Comparison of ENCODE assay signal across 23 mouse cellular contexts in the genomic region with DNA sequence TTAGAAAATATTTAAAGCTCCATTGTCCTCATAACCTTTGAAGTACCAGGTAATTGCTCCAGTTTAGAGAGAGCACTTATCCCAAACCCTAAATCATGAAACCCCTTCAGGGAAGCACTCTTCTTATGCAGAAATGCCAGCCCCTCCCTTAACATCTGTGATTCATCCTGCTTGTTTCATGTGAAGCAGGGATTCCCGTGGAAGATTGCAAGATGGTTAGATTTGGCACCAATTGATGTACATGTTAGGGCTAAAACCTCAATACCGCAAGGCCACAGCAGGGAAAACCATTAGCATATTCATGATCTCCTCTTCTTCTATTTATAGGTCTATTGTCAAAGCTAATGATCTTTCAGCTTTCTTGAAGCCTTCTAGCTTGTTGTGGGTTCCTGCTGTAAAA.
DNase-seq lines count a peak whose midpoint lies in the region; ATAC-seq and TF ChIP-seq lines count a peak whose summit lies in the region.
"Had no signal": no experiment of that assay in that cellular context is flagged by ENCODE, and none has a peak within 500 bp of the region (broad histone marks: within the 10 kb centered on the region; RNA-seq: fewer than 3 reads in every experiment).

No protein-coding gene starts in this region.

- H3K27me3 ChIP-seq in forebrain, postnatal 0 days (ENCODE audit: insufficient read depth, low read length): no peaks in the 10 kb centered on the region
- H3K27me3 ChIP-seq in forebrain, embryonic 12.5 days: no peaks in the 10 kb centered on the region
- H3K27me3 ChIP-seq in midbrain, postnatal 0 days (ENCODE audit: insufficient read depth, low read length): no peaks in the 10 kb centered on the region
- H3K27me3 ChIP-seq in midbrain, embryonic 13.5 days: no peaks in the 10 kb centered on the region
- H3K27me3 ChIP-seq: embryonic facial prominence, embryonic 12.5 days; forebrain, embryonic 13.5 days; intestine, embryonic 15.5 days had no signal

- no peak overlapping the region for H3K9ac ChIP-seq in forebrain, postnatal 0 days
- no peak overlapping the region for H3K9ac ChIP-seq in forebrain, embryonic 12.5 days
- no peak overlapping the region for H3K9ac ChIP-seq in midbrain, postnatal 0 days (replicated peaks; ENCODE audit: low read length, poor library complexity, severe bottlenecking)
- H3K9ac ChIP-seq in midbrain, embryonic 13.5 days (replicated peaks): no peak overlapping the region
- H3K9ac ChIP-seq: embryonic facial prominence, embryonic 12.5 days; forebrain, embryonic 13.5 days; hindbrain, embryonic 14.5 days; intestine, embryonic 15.5 days had no signal

- no peaks in the 10 kb centered on the region for H3K36me3 ChIP-seq in forebrain, postnatal 0 days (ENCODE audit: insufficient read depth)
- no peaks in the 10 kb centered on the region for H3K36me3 ChIP-seq in forebrain, embryonic 12.5 days (replicated peaks)
- no peaks in the 10 kb centered on the region for H3K36me3 ChIP-seq in midbrain, postnatal 0 days (ENCODE audit: insufficient read depth, low read length)
- H3K36me3 ChIP-seq in midbrain, embryonic 13.5 days: no peaks in the 10 kb centered on the region
- H3K36me3 ChIP-seq: embryonic facial prominence, embryonic 12.5 days; G1E; hindbrain, embryonic 10.5 days; intestine, embryonic 15.5 days had no signal

- peak; percentile 40; the same call in 1 of the 2 replicates for ATAC-seq in forebrain, postnatal 0 days
- ATAC-seq in forebrain, embryonic 12.5 days (ENCODE audit: low FRiP score): no peak
- 0 out of 2 replicates have a peak, but pooled peaks have one; percentile 22 for ATAC-seq in midbrain, postnatal 0 days (ENCODE audit: low FRiP score)
- ATAC-seq in midbrain, embryonic 13.5 days: no peak
- ATAC-seq: CD4-positive, CD25-positive, alpha-beta regulatory T cell, adult 4 months; intestine, embryonic 15.5 days had no signal

- no peak overlapping the region for H3K4me3 ChIP-seq in forebrain, postnatal 0 days (ENCODE audit: low read depth, low read length)
- H3K4me3 ChIP-seq in forebrain, embryonic 12.5 days (replicated peaks): no peak overlapping the region
- H3K4me3 ChIP-seq in midbrain, postnatal 0 days (ENCODE audit: low read depth, low read length): no peak overlapping the region
- no peak overlapping the region for H3K4me3 ChIP-seq in midbrain, embryonic 13.5 days (replicated peaks)
- H3K4me3 ChIP-seq: embryonic facial prominence, embryonic 12.5 days; forebrain, embryonic 13.5 days; heart, adult 2 months; hindbrain, embryonic 10.5 days; intestine, embryonic 15.5 days had no signal

- H3K9me3 ChIP-seq in forebrain, postnatal 0 days (ENCODE audit: low read length): no peaks in the 10 kb centered on the region
- H3K9me3 ChIP-seq in forebrain, embryonic 12.5 days: no peaks in the 10 kb centered on the region
- no peaks in the 10 kb centered on the region for H3K9me3 ChIP-seq in midbrain, postnatal 0 days (ENCODE audit: low read length)
- H3K9me3 ChIP-seq in midbrain, embryonic 13.5 days: no peaks in the 10 kb centered on the region
- H3K9me3 ChIP-seq: embryonic facial prominence, embryonic 12.5 days; forebrain, embryonic 13.5 days; G1E; hindbrain, embryonic 10.5 days; intestine, embryonic 15.5 days had no signal

- 18% methylated on average over 2 of the region's 2 CpGs for WGBS in forebrain, postnatal 0 days
- WGBS in forebrain, embryonic 12.5 days: 40% methylated on average over 2 of the region's 2 CpGs
- WGBS in midbrain, postnatal 0 days: 36% methylated on average over 2 of the region's 2 CpGs
- WGBS in midbrain, embryonic 13.5 days: 37% methylated on average over 2 of the region's 2 CpGs

- no peak overlapping the region for H3K27ac ChIP-seq in forebrain, postnatal 0 days (ENCODE audit: low read depth, low read length)
- no peak overlapping the region for H3K27ac ChIP-seq in forebrain, embryonic 12.5 days
- no peak overlapping the region for H3K27ac ChIP-seq in midbrain, postnatal 0 days (ENCODE audit: low read depth, low read length)
- no peak overlapping the region for H3K27ac ChIP-seq in midbrain, embryonic 13.5 days
- H3K27ac ChIP-seq: embryonic facial prominence, embryonic 12.5 days; forebrain, embryonic 13.5 days; heart, adult 2 months; hindbrain, embryonic 10.5 days; hindbrain, embryonic 14.5 days; intestine, embryonic 15.5 days had no signal

- H3K4me2 ChIP-seq in forebrain, postnatal 0 days (ENCODE audit: low read depth): no peak overlapping the region
- no peak overlapping the region for H3K4me2 ChIP-seq in forebrain, embryonic 12.5 days
- H3K4me2 ChIP-seq in midbrain, postnatal 0 days (ENCODE audit: low read depth, low read length, poor library complexity, severe bottlenecking): no peak overlapping the region
- no peak overlapping the region for H3K4me2 ChIP-seq in midbrain, embryonic 13.5 days (replicated peaks)
- H3K4me2 ChIP-seq: embryonic facial prominence, embryonic 12.5 days; forebrain, embryonic 13.5 days; heart, embryonic 11.5 days; hindbrain, embryonic 14.5 days; intestine, embryonic 15.5 days had no signal

- no peaks in the 10 kb centered on the region for H3K4me1 ChIP-seq in forebrain, postnatal 0 days (ENCODE audit: insufficient read depth)
- H3K4me1 ChIP-seq in forebrain, embryonic 12.5 days: no peaks in the 10 kb centered on the region
- no peaks in the 10 kb centered on the region for H3K4me1 ChIP-seq in midbrain, postnatal 0 days (ENCODE audit: insufficient read depth, low read length)
- H3K4me1 ChIP-seq in midbrain, embryonic 13.5 days (replicated peaks): no peaks in the 10 kb centered on the region
- H3K4me1 ChIP-seq: embryonic facial prominence, embryonic 12.5 days; hindbrain, embryonic 10.5 days; intestine, embryonic 15.5 days had no signal

- TF ChIP-seq CTCF in forebrain, postnatal 0 days (IDR thresholded peaks at IDR 0.05; ENCODE audit: low read depth): no peak
- TF ChIP-seq CTCF in midbrain, postnatal 0 days (IDR thresholded peaks at IDR 0.05): no peak

- DNase-seq in forebrain, postnatal 0 days: no peak
- no peak for DNase-seq in midbrain, postnatal 0 days (ENCODE audit: low spot score)
- DNase-seq in ZHBTc4 (ENCODE audit: low read depth, low spot score): peak; percentile 25
- no peak for DNase-seq in adipocyte (ENCODE audit: low spot score)
- DNase-seq: adrenal gland, adult 8-10 months; adrenal gland, postnatal 36 days; B cell, adult 2 months; cerebellum, adult 11 months; cerebellum, adult 8-10 months; cerebellum, postnatal 14 days; embryo, embryonic 11 days; gastrocnemius, postnatal 10 days; heart, adult 2 months had no signal

Comparison
In these comparisons a context has a peak if more than half of its experiments do, and no peak if none do; other contexts are left out.
1. ATAC-seq: peak in forebrain, postnatal 0 days (single experiment) and midbrain, postnatal 0 days (single experiment); none in forebrain, embryonic 12.5 days (single experiment) and midbrain, embryonic 13.5 days (single experiment).